Mouse (Mus musculus): ENCODE measurements around the gene Mettl6. TPM values are rescaled to one million over a fixed set of nuclear protein-coding genes. Genes with fewer than 3 reads are reported as not detected.

The Mettl6 gene
- 4.2 TPM in 2 replicates for polyA plus RNA-seq (2012)

DNA sequence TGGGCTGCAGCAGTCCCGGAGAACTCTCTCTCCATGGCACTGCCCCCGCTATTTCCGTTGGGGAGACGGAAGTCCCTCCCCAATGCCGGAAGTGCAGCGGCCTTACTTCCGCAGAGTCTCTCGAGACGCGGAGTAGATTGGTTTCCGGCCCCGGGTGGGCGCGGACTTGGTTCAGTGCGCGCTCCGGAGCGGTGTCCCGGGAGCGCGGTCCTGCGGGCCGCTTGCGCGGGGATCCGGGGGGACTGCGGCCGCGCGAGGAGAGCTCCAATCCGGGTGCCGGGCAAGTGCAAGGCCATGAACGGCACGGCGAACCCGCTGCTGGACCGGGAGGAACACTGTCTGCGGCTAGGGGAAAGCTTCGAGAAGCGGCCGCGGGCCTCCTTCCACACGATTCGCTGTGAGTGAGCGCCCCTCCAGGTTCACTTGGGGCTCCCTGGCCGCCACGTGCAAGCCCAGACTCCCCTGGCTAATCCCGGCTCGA is at the start of gene Mettl6:
TSS of gene Mettl6 (minus strand) at position 66 of the 481 bp plus-strand sequence.

DNA sequence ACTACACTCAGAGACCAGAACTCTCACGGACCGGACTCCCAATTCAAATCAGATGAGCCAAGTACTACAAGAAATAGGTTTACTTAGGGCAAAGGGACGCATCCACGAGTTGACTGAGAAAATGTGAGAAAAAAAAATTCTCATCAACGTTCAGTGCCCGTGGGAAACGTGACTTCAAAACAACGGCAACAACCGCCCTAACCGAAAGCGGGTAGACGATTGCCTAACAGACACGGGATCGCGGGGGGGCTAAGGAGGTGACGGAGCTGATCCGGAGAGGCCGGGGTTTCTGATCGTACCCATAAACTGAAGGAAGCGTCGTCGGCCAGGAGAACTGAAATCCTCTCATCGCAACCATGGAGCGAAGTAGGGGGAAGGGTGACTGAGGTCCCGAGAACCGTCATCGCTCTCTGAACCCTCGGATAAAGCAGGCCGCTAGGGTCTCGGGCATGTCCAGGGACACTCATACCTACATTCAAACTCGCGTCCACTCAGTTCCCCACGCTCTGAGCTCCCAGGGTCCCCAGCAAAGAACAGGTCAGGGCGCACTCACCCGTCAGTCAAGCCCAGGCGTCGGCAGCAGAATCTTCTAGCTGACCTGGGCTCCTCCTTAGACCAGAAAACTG is 378 bp downstream of the Mettl6 start, which contains the start of gene Eaf1:
TSS of gene Eaf1 (plus strand) at position 51 of the 626 bp plus-strand sequence.

DNA sequence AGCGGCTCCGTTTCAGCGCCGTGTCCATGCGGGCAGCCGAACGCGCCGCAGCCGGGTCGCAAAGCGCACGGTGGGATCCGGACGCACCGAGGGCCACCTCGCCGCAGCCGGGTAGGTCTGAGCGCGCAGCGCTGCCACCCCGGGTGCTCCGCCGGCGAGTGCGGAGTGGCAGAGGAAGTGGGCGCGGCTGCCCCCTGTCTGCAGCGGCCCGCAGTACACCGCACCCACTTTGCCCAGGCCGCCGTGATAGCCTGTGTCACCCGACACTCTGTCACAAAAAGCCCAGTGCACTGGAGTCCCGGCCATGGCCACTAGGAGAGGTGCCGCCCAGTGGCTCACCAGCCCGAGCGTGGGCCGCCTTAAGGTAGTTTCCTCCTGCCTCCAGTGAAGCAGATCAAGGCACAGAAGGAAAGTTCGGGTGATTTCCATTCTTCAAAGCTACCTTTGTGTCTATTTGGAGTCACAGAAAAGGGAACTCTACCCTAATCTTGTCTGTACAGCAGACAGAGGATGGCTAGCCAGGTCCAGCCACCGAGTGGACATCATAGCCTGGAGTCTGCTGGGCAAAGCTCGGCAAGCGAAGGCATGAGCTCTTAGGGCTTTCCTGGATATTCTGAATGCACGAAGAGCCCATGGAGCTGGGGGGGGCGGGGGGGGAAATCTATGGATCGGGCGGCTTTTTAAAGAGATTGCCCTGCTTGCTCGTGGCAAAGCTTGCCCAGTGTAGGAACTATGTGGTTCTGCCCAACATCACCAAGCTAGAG is 58.7 kb downstream of the Mettl6 start, which contains the start of gene Sh3bp5:
TSS of gene Sh3bp5 (minus strand) at position 149 of the 764 bp plus-strand sequence.

Other genes starting within 250 kb of the Mettl6 start
- gene Phf7, start 243.7 kb downstream of the Mettl6 start, polyA plus RNA-seq (2012), result 4.1 and 4.2 TPM in 2 replicates
- 100 and 129 TPM in 2 replicates for gene Bap1, start 243.6 kb downstream of the Mettl6 start, polyA plus RNA-seq (2012)
- 0.05 and 0.12 TPM in 2 replicates for gene Dnah1, start 171.1 kb downstream of the Mettl6 start, polyA plus RNA-seq (2012)
- gene Capn7, start 158.4 kb downstream of the Mettl6 start, polyA plus RNA-seq (2012), result 6.5 and 8.4 TPM in 2 replicates
- gene Sh3bp5, start 59.0 kb downstream of the Mettl6 start, polyA plus RNA-seq (2012), result 8.4 and 10.5 TPM in 2 replicates
- 190 and 197 TPM in 2 replicates for gene Eaf1, start 641 bp downstream of the Mettl6 start, polyA plus RNA-seq (2012)
- gene Colq, start 96.3 kb upstream of the Mettl6 start, polyA plus RNA-seq (2012), result 0.11 and 0.25 TPM in 2 replicates
- gene Gm49387, start 145.8 kb upstream of the Mettl6 start, polyA plus RNA-seq (2012), result not detected in 2 replicates
- 4.8 and 6.4 TPM in 2 replicates for gene Btd, start 146.0 kb upstream of the Mettl6 start, polyA plus RNA-seq (2012)
- 1.7 and 2.7 TPM in 2 replicates for gene Hacl1, start 146.2 kb upstream of the Mettl6 start, polyA plus RNA-seq (2012)

Measured in megakaryocyte-erythroid progenitor cell, adult 5 weeks (primary cell).